Mouse (Mus musculus): Measurements from ENCODE around the gene Mfap5.
"Not testable (repeated sequence)": the region's sequence is repeated elsewhere in the genome, so short reads cannot be mapped to it uniquely, and the experiment has no call there.

The Mfap5 gene

DNA sequence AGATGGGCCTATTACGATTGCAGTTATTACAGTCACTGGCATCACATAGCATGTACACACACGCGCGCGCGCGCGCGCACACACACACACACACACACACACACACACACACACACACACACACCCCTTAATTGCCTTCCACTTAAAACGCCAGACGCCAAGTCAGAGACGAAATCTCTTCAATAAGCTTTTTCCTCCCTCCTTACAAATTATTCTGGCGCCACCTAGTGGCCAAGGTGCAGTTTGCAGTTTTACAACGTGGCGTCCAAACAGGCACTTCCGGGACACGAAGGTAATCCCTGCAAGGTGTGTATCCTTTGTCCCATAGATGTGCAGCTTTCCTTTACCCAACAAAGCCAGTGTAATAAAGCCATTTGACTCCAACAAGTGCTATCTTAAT, 54.8 kb downstream of the Mfap5 start:
- DNase-seq (ENCODE audit: low spot score) = peak; percentile 89

DNA sequence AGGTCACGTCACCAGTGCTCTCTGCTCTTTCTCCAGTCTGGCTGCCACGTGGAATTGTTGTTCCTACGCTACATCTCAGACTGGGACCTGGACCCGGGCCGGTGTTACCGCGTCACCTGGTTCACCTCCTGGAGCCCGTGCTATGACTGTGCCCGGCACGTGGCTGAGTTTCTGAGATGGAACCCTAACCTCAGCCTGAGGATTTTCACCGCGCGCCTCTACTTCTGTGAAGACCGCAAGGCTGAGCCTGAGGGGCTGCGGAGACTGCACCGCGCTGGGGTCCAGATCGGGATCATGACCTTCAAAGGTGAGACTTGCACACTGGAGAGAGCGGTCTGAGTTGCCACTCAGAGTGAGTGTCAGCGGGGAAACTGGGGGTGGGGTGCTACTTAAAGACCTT, 55.4 kb downstream of the Mfap5 start:
- DNase-seq (ENCODE audit: low spot score) = no peak

DNA sequence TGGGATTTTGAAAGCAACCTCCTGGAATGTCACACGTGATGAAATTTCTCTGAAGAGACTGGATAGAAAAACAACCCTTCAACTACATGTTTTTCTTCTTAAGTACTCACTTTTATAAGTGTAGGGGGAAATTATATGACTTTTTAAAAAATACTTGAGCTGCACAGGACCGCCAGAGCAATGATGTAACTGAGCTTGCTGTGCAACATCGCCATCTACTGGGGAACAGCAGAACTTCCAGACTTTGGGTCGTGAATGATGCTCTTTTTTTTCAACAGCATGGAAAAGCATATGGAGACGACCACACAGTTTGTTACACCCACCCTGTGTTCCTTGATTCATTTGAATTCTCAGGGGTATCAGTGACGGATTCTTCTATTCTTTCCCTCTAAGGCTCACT, 56.8 kb downstream of the Mfap5 start:
- peak; percentile 85 for DNase-seq (ENCODE audit: low spot score)

DNA sequence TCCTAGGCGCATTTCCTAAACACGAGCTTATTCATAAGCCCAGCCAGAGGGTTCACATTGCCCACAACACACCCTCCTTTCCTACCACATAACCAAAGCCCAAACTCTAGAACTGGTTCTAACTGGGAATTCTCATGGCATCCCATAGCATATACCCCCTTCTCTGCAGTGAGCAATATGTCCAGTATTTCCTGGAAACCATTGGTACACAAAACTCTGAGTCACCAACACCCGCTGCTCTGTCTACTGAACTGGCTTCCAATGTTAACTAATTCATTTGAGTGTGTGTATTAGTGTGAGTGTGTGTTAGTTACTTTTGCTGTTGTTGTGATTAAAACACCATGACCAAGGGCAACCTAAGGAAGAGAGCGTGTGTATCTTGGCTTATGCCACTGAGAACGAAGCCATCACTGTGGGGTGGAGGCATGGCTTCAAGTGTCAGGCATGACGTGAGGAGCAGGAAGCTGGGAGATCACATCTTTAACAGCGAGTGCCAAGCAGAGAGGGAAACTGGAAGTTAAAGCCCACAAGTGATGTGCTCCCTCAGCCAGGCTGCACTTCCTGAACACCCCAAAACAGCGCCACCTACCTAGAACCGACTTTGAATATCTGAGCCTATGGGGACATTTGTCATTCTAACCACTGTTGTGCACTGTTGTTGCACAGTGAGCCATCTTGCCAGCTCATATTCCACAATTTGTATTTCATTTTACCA, 59.6 kb downstream of the Mfap5 start:
- DNase-seq (ENCODE audit: low spot score) = no peak

DNA sequence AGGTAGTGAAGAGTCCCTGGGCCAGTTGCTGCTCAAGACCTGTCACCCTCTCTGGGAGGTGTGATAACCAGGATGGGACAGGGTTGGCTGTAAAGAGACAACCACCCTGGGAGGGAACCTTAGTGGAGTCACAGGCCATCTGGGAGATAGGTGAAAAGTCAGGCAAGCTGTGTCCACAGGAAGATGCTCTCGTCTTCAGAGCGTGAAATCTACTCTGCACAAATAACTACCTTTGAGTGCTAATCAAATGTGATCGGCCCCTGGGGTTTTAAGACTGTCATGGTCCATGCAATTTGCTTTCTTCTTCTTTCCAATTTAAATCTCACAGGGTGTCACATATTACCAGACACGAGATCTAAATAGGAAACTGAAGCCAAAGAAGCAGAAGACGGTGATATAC, 63.5 kb downstream of the Mfap5 start:
- no peak for DNase-seq (ENCODE audit: low spot score)

DNA sequence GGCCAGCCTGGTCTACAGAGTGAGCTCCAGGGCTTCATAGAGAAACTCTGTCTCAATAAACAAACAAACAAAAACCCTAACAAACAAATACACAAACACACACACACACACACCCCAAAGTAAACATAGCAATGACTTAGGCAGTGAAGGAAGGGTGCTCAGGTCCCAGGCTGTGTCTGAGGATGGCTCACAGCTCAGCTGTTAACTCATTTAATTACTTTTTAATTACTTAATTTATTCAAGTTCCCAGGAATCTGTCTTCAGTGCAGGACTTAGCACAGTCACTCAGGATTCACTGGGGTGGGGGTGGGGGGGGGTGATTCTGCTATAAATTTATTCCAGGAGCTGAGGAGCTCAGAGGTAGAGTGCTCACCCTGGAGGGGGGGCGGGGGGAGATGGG, 64.1 kb downstream of the Mfap5 start:
- DNase-seq (ENCODE audit: low spot score) = no peak

DNA sequence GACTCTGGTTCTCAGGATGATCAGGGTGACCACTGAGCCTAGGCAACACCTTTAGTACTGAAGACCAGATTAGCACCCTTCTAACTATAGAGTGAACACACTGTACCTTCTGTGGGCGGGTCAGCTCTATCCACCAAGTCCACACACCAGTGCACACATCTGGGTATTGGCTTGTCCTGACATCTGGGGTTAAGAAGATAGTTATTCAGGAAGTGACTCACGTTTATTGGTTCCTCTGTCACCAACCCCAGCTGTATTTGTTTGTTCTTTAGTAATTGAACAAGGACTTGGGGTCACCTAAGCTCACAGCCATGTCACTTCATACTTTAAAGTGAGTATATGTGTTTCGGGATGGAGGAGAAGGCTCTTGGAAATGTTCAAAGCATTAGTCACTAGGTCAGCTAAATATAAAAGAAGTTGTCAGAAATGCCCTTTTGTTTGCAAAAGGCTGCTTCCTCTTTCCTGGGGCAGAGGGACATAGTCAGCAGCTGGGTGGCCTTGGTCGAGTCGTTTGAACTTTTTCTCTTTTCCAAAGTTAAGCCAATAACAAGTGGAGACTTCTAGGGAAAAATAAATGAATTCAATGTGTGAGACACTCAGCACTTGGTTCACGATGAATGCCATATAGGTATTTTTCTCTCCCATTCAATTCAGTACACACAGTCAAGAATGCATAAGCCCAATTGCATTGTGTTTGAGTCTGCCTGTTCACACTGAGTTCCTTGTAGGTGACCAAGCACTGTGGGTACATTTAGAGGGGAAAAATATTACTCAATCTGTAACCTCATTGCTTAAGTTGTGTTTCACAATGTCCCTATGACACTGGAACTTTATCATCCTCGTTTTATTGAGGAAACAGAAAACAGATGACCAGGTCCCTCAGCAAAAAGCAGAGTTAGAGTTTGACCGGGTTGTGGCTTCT, 65.3 kb downstream of the Mfap5 start:
- DNase-seq (ENCODE audit: low spot score) = no peak

DNA sequence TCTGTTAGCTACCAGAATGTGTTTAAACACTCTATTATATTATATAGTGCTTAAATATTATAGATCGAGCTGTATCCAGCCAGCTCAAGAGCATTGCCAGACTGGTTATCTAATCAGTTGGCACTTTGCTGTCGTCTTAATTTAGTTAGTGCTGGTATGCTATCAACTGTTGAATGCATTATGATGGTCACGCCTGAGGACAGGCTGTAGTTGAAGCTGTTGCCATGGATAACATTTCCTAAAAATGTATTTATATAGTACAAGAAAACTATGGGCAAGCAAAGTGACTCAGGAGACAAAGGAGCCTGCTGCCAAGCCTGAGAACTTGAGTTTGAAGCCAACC, 65.9 kb downstream of the Mfap5 start:
- DNase-seq (ENCODE audit: low spot score) = no peak

DNA sequence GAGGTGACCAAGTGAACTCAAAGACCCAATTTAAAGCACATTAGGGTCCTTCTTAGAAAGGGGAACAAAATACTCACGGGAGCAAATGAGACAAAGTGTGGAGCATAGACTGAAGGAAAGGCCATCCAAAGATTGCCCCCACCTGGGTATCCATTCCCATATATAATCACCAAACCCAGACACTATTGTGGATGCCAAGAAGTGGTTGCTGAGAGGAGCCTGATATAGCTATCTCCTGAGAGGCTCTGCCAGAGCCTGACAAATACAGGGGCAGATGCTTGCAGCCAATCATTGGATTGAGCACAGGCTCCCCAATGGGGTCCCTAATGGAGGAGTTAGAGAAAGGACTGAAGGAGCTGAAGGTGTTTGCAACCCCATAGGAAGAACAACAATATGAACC, 69.4 kb downstream of the Mfap5 start:
- not testable (repeated sequence) for DNase-seq (ENCODE audit: low spot score)

DNA sequence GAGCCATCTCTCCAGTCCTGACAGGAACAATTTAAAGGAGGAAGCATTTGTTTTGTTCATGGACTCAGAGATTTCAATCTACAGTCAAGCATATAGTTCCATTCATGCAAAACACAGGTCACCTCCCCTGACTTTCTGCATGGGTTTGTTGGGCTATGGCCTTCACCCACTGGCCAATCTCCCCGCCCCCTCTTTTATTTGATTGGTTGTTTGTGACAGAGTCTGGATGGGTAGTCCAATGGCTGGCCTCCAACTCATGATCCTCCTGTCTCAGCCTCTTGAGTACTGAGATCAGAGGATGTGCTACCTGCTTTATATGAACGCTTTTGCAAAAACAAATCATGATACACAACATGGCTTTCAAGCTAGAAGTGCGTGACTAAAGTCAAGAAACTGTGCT, 71.4 kb downstream of the Mfap5 start:
- no peak for DNase-seq (ENCODE audit: low spot score)
